Mouse (Mus musculus) liver, embryonic 14.5 days (tissue): ENCODE measurements around the gene Slc22a5.

Experiments
- CTCF ChIP-seq: IDR thresholded peaks from 2 replicates; pipeline ENCODE4 v1.5.1; 2016; ENCODE audit warnings: antibody characterized with exemption, low read depth, control low read depth
- EP300 ChIP-seq: IDR thresholded peaks from 2 replicates; pipeline ENCODE4 v1.6.1; 2016; ENCODE audit warnings: antibody characterized with exemption, low read depth

DNA sequence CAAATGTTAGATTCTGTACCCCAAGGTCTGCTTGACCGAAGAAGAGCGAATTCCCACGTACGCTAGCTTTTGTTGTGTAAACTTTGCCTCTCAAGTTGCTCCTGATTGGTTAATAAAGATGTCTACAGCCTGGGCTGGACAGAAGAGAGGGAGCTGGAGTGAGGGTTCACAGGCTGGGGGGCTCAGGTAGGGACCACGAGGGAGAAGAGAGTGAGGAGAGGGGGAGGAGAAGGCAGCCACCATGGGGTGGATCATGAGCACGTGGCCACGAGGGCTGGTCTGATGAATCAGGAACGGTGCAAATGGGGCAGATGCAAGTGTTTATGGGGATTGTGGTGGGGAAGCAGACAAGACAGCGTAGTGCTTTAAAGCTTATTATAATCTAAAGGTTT lies 13.1 kb upstream of the Slc22a5 start:
- no peak for TF ChIP-seq CTCF
- no peak for TF ChIP-seq EP300
